Mouse (Mus musculus) ovary, postnatal 14 days (tissue): ENCODE results near the gene Gm6588.

Source experiments
- DNase-seq: peaks from one replicate; pipeline ENCODE4 v3.0.0; 2022; ENCODE audit warnings: low spot score

Gene Gm6588

DNA sequence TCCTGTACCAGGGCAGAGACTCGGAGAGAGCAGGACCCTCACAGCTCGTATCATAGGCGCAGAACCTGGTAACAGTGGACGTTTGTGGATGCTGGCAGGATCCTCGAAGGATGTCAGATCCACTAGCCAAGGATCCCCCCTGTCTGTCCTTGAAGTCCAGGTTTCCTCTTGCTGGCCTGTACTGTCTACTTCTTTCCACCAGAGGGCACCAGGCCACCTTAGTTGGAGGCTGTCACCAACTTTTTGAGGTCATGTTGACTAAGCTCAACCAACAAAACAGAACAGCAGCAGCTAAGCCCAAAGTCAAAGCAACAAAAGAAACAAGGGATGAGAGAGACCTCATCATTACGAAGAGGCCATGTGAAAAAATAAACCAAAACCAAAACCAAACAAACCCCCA lies 20.9 kb downstream of the Gm6588 start:
- DNase-seq: peak; percentile 37

DNA sequence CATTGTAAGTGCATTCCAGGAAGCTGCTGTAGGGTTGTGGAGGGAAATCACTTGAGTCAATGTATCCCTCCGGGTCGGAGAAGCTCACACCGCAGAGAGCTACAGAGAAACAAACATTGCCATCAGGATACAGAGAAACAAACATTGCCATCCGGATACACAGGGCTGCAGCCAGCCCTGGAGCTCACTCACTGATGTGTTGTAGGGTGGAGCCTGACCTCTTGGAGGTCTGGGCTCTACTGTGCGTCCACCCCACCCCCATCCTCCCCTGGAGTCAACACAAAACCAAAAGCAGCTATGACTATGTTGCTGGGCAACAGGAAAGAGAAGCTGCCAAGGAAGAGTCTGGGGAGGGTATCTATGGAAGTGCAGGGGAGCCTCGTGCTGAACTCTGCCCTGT lies 24.2 kb downstream of the Gm6588 start:
- DNase-seq: no peak

DNA sequence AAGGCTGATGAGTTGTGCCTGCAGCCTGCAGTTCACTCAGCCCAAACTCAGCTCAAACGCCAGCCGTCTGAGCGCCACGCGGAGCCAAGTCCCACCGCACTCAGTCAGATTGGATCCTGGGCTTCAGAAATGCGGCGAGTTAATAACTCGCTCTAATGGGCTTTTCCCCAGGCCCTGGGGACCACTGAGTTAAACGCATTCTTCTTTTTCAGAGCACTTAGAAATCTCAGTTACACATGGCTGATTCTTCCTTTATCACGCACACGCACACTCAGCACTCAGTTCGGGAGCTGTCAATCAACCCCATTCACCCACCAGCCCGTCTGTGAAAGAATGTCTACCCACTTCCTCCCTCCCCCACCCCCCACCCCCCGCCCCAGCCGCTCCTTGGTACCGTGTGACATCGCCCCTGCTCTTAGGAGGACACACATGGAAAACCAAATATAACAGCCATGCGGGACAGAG lies 32.8 kb downstream of the Gm6588 start:
- DNase-seq: no peak

DNA sequence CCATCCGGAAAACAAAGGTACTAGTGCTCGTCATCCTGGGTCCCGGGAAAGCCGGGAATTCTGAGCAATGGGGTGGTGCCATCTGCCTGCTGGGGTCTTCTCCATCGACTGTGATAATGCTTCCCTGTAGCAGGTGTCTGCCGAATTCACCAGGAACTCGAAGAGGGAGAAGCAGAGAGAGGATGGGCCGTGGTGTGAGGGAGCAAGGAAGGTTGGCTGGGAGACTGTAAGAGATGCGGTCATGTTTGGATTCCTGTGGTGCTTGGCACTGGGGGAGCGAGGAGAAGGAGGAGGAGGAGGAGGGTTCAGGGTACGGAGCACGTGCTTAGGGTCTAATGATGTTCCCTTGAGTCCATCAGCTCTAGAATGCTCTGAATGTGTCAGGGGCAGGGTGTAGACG lies 33.3 kb downstream of the Gm6588 start:
- DNase-seq: no peak

GRCm38 (mm10) chr5:112483030-112483429 lies 33.8 kb downstream of the Gm6588 start:
- no peak for DNase-seq

DNA sequence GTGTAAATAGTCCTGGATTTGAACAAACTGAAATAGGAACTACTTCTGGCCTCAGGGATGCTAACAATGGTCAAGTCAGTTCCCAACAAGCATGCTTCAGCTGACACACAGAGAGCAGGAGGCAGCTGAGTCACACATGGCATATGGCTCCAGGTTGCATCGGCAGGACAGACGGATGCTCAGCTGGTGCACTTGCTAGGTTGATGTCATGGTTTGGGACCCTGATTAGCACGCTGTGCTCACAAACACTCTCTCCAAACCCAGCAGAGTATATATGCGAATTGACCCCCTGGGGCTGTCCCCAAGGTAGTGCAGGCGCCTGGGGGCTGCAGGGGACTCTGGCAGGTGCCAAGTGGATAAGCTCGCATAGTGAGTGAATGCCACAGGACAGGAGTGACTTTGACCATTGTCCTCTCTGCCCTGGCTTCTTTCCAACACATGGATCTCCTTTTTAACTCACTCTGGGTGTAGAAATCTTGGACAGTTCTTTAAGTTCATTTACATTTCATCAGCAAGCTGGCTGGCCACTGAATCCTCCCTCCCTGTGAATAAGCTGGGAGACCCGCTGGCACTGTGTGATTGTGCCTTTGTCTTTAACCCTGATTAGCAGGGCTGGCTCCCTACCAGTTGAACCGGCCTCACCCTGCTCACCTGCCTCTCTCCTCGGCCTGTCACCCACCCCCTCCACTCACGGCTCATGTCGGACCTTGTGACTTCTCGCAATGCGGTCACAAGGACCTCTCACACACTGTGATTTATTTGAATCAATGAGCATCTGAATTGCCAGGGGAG lies 35.9 kb downstream of the Gm6588 start:
- no peak for DNase-seq

DNA sequence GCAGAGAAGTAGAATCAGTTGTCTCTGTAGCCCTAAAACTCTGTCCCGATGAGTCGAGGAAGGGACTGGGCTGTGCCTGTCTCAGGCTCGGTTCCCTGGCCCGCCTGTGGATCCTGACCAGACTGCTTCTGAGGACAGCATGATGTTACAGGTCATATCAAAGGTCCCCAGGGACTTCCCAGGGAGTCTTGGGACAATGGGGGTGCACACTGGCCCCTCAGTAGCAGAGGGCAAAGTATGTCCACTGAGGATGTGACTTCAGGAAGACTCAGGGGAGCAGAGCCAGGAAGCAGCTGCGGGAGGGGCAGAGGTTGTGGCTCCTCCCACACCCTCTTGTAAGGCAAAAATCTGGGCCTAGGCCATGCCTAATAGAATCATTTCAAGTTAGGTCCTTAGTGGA lies 37.2 kb downstream of the Gm6588 start:
- DNase-seq: no peak

DNA sequence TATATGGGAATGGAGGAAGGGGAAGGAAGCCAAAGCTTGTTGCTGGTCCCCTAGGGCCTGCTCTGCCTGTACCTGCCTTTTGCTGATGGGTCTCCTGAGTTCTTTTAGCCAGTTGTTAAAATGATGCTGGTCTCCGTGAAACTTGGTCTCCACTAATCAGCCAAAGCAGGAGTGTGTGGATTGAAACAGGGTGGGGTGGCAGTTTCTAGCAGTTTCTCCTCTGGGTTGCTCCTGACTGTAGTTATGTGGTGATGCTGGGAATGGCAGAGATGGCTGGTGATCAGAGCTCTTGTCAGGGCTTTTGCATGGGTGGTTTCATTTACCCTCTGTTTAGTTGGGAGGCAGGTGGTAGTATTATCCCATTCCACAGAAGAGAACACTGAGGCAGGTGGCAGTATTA lies 38.3 kb downstream of the Gm6588 start:
- DNase-seq: no peak

DNA sequence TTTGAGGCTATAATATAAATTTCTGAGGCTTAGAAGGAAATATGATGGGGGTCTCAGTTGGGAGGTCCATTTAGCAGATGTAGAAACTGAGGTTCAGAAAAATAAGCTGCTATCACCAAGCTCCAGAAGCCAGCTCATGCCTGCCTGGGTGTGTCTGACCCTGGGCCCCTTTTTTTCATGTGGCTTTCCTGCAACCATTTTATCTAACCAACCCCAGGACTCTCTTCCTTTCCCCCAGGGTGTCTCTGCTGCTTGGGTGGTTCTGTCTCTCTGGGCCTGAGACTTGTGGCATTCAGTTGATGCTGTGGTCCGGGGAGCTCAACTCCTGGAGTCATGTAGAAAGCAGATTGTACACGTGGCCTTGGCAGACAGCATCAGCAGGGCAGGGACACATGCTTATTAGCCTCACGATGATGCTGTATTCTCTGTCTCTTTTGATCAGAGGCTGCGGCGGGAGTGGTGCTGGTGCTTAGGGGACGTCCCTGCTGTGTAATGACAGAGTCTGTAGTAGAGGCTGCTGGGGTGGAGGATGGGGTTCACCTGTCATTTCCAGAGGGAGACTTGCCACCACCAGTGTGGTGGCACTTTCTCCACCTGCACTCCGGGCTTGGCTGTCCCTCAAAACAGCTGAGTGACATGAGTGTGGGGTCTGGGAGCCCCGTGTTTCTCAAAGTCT lies 39.0 kb downstream of the Gm6588 start:
- DNase-seq: no peak

- DNase-seq: no peak
Measured at GRCm38 (mm10) chr5:112491489-112491888, 42.3 kb downstream of the Gm6588 start.

GRCm38 (mm10) chr5:112493492-112493891 lies 44.3 kb downstream of the Gm6588 start:
- DNase-seq: no peak

DNA sequence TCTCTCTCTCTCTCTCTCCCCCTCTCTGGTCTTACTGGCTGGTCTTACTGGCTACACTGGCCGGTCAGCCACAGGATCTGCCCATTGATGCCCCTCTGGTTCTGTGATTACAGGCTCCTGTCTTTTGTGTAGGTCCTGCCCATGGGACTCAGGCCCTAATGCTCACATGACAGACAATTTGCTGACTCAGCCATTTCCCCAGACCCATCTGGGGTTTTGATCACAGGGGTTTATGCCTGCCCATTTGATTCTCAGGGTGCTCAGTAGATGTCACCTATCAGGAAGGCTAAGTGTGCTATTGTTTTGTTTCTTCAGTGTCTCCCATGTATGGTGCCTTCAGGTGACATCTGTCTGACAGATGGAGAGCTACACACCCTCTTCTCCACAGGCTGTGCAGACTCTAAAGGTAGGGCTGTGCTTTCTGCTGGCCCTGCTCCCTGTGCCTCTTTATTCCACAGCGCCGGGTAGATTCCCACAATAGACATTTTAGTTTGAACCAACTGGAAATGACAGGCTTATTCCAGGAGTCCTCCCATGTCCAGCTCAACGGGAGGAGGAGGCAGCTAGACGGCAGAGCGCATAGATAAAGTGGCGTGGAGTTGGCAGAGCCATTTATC lies 47.6 kb downstream of the Gm6588 start:
- no peak for DNase-seq

- DNase-seq: no peak
Measured at GRCm38 (mm10) chr5:112498921-112499917, 50.0 kb downstream of the Gm6588 start.

DNA sequence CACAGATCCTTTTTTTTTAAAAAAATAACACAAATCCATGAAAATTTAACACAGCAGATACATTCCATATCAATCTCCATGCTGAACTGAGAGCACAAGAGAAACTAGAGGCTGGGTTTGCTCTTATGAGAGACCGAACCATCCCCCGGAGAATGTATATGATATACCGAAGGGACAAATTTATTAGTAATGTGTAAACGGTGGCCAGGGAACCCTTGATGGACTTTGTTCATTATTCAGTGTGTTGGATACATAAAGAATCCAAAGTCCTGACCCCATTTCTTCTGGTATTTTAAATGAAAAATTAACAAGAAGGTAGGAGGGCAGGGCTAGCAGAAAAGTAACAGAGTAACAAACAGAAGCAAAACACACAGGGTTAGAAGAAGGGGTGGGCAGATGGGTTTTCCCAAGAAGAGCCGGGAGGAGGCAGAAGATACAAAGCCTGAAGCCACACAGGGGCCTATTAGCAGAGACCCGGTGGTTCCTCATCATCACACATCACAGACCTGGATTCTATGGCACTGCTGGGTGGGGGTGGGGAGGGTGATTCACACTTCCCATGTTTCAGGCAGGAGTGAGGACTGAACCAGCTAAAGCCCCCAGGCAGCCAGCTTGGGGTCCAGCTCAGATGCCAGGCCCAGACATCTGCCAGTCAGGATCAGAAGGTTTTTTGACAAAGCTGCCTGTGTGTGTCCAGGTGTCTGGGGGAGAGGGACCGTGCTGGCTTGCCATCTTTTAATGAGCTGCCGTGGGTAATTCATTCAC lies 50.9 kb downstream of the Gm6588 start:
- DNase-seq: no peak
